Mouse (Mus musculus): ENCODE results near the gene Cbx5.

DNA sequence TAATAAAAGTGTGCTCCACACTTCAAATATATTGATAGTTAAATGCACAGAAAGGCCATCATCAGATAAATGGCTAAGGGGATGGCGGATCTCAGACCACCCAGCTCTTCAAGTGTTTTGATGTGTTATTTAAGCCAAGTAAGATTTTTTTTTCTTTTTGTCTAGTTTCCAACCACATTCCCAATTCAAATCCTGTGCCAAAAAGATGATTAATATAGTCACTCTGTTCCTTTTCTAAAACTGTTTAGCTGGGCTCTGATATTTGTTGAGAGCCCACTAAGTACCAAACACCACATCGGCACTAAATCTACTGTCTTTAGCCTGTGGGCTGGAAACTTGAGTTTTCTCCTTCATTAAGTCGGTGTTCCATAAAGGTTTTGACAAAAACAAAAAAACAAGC lies 12.6 kb downstream of the Cbx5 start:
- TF ChIP-seq EP300 (IDR thresholded peaks at IDR 0.05) (no peak), CTCF (IDR thresholded peaks at IDR 0.05) (no peak)

Measured in lung, postnatal 0 days (tissue).